Mouse (Mus musculus) WW6 (cell line): Measurements from ENCODE around the gene Adamts12.

ENCODE experiments used
- DNase-seq: peaks from one replicate; pipeline ENCODE4 v3.0.0-alpha.2; 2013; ENCODE audit warnings: low read depth, low spot score

Adamts12 gene

GRCm38 (mm10) chr15:11064558-11065411 is at the start of gene Adamts12:
TSS of gene Adamts12 (plus strand) at chr15:11064790.
- DNase-seq, result no peak

GRCm38 (mm10) chr15:11014931-11015330 is 49.7 kb upstream of the Adamts12 start:
- no peak for DNase-seq

GRCm38 (mm10) chr15:11026801-11027561 is 37.6 kb upstream of the Adamts12 start:
- no peak for DNase-seq

- DNase-seq, result no peak
Observed at GRCm38 (mm10) chr15:11030188-11030587, 34.4 kb upstream of the Adamts12 start.

- no peak for DNase-seq
Observed at GRCm38 (mm10) chr15:11035947-11036474, 28.6 kb upstream of the Adamts12 start.

- DNase-seq, result no peak
Observed at GRCm38 (mm10) chr15:11036535-11037375, 27.8 kb upstream of the Adamts12 start.

- DNase-seq, result no peak
Observed at GRCm38 (mm10) chr15:11037376-11037695, 27.3 kb upstream of the Adamts12 start.

GRCm38 (mm10) chr15:11037711-11038110 is 26.9 kb upstream of the Adamts12 start, which contains the start of gene Rxfp3:
TSS of gene Rxfp3 (minus strand) at chr15:11037991.
- DNase-seq, result no peak

GRCm38 (mm10) chr15:11038476-11038875 is 26.1 kb upstream of the Adamts12 start:
- no peak for DNase-seq

- DNase-seq, result no peak
Observed at GRCm38 (mm10) chr15:11040067-11040466, 24.5 kb upstream of the Adamts12 start.

- DNase-seq, result no peak
Observed at GRCm38 (mm10) chr15:11041229-11041628, 23.4 kb upstream of the Adamts12 start.

- DNase-seq, result no peak
Observed at GRCm38 (mm10) chr15:11042828-11043227, 21.8 kb upstream of the Adamts12 start.

GRCm38 (mm10) chr15:11053678-11054439 is 10.7 kb upstream of the Adamts12 start:
- DNase-seq, result no peak

GRCm38 (mm10) chr15:11054440-11055080 is 10.0 kb upstream of the Adamts12 start:
- no peak for DNase-seq

GRCm38 (mm10) chr15:11062903-11063302 is 1.7 kb upstream of the Adamts12 start:
- DNase-seq, result no peak

GRCm38 (mm10) chr15:11064160-11064557 is 431 bp upstream of the Adamts12 start:
- no peak for DNase-seq

- DNase-seq, result no peak
Observed at GRCm38 (mm10) chr15:11065528-11066171, 1.1 kb downstream of the Adamts12 start.

- no peak for DNase-seq
Observed at GRCm38 (mm10) chr15:11066299-11066698, 1.7 kb downstream of the Adamts12 start.

- no peak for DNase-seq
Observed at GRCm38 (mm10) chr15:11067891-11068290, 3.3 kb downstream of the Adamts12 start.
